Mouse (Mus musculus) hematopoietic multipotent progenitor cell, adult 10-12 weeks (in vitro differentiated cells): ENCODE data around the gene Vps72. TPM values are rescaled to one million over a fixed set of nuclear protein-coding genes. Genes with fewer than 3 reads are reported as not detected.

ENCODE experiments used
- polyA plus RNA-seq: library from polyadenylated mRNA; stranded (reverse); fragments of >175 nt; gene quantifications from 2 replicates; pipeline ENCODE4 v1.2.3, GENCODE M21; 2012; ENCODE audit warnings: low replicate concordance

Gene Vps72
- polyA plus RNA-seq, result 140 and 262 TPM in 2 replicates

GRCm38 (mm10) chr3:95110911-95111726 lies at the start of gene Vps72:
Gene Vps72, plus strand, starts transcription at chr3:95111022.

GRCm38 (mm10) chr3:95106338-95107117 lies 4.3 kb upstream of the Vps72 start, which contains the start of gene Pip5k1a:
Gene Pip5k1a, minus strand, starts transcription at chr3:95106930.

GRCm38 (mm10) chr3:95124246-95124645 lies 13.4 kb downstream of the Vps72 start, which contains the start of gene Tmod4:
Gene Tmod4, plus strand, starts transcription at chr3:95124476.

GRCm38 (mm10) chr3:95133680-95134101 lies 22.9 kb downstream of the Vps72 start, which contains the start of the genes Scnm1 and Lysmd1:
Gene Scnm1, minus strand, starts transcription at chr3:95134011.
Gene Lysmd1, plus strand, starts transcription at chr3:95134088.

GRCm38 (mm10) chr3:95141952-95142616 lies 31.3 kb downstream of the Vps72 start, which contains the start of gene Tnfaip8l2:
Gene Tnfaip8l2, minus strand, starts transcription at chr3:95142360.

GRCm38 (mm10) chr3:95159987-95160963 lies 49.5 kb downstream of the Vps72 start, which contains the start of gene Sema6c:
Gene Sema6c, plus strand, starts transcription at chr3:95160457.

Other genes starting within 250 kb of the Vps72 start
- gene Psmb4, start 224.1 kb upstream of the Vps72 start, polyA plus RNA-seq, result 101 and 189 TPM in 2 replicates
- 0.91 and 6.6 TPM in 2 replicates for gene Selenbp1, start 178.0 kb upstream of the Vps72 start, polyA plus RNA-seq
- gene Rfx5, start 156.9 kb upstream of the Vps72 start, polyA plus RNA-seq, result 24.8 and 29.1 TPM in 2 replicates
- gene Pi4kb, start 136.3 kb upstream of the Vps72 start, polyA plus RNA-seq, result 12.0 and 16.1 TPM in 2 replicates
- 32.8 and 36.3 TPM in 2 replicates for gene Zfp687, start 95.6 kb upstream of the Vps72 start, polyA plus RNA-seq
- 47.7 and 87.6 TPM in 2 replicates for gene Psmd4, start 68.4 kb upstream of the Vps72 start, polyA plus RNA-seq
- 14.2 and 15.7 TPM in 2 replicates for gene Pip5k1a, start 4.1 kb upstream of the Vps72 start, polyA plus RNA-seq
- gene Tmod4, start 13.5 kb downstream of the Vps72 start, polyA plus RNA-seq, result 0.58 and 0.82 TPM in 2 replicates
- 6.6 and 11.8 TPM in 2 replicates for gene Scnm1, start 23.0 kb downstream of the Vps72 start, polyA plus RNA-seq
- 3.3 and 6.5 TPM in 2 replicates for gene Lysmd1, start 23.1 kb downstream of the Vps72 start, polyA plus RNA-seq
- 29.6 and 79.9 TPM in 2 replicates for gene Tnfaip8l2, start 31.3 kb downstream of the Vps72 start, polyA plus RNA-seq
- gene Sema6c, start 49.4 kb downstream of the Vps72 start, polyA plus RNA-seq, result 1.1 and 3.6 TPM in 2 replicates
- 3.9 and 10.3 TPM in 2 replicates for gene Gabpb2, start 106.9 kb downstream of the Vps72 start, polyA plus RNA-seq
- 386 and 443 TPM in 2 replicates for gene Cdc42se1, start 117.7 kb downstream of the Vps72 start, polyA plus RNA-seq
- gene Mllt11, start 121.1 kb downstream of the Vps72 start, polyA plus RNA-seq, result 6.9 and 11.0 TPM in 2 replicates
- 0.49 TPM in 1 of 2 replicates, not detected in the other for gene Gm128, start 130.6 kb downstream of the Vps72 start, polyA plus RNA-seq
- not detected in 2 replicates for gene Bnipl, start 140.2 kb downstream of the Vps72 start, polyA plus RNA-seq
- gene Mindy1, start 170.3 kb downstream of the Vps72 start, polyA plus RNA-seq, result 71.0 and 165 TPM in 2 replicates
- gene Prune1, start 171.1 kb downstream of the Vps72 start, polyA plus RNA-seq, result 1.8 and 3.6 TPM in 2 replicates
- 0.63 and 0.64 TPM in 2 replicates for gene Anxa9, start 196.2 kb downstream of the Vps72 start, polyA plus RNA-seq
- gene Cers2, start 203.8 kb downstream of the Vps72 start, polyA plus RNA-seq, result 194 and 233 TPM in 2 replicates
- gene Setdb1, start 246.2 kb downstream of the Vps72 start, polyA plus RNA-seq, result 10.9 and 12.9 TPM in 2 replicates